Mouse (Mus musculus) macrophage (primary cell): ENCODE results near the gene Kat5. TPM values are rescaled to one million over a fixed set of nuclear protein-coding genes. Genes with fewer than 3 reads are reported as not detected.

Experiments
- H3K27ac ChIP-seq: fragments of 350-480 bp; formaldehyde crosslinking; 2 replicates; pipeline ENCODE4 v1.9.0; 2021
- H3K36me3 ChIP-seq: fragments of 350-480 bp; formaldehyde crosslinking; 2 replicates; pipeline ENCODE4 v1.9.0; 2021; ENCODE audit errors: inconsistent target
- H3K4me3 ChIP-seq: fragments of 350-480 bp; formaldehyde crosslinking; 2 replicates; pipeline ENCODE4 v1.9.0; 2021; ENCODE audit errors: inconsistent target
- H3K79me2 ChIP-seq: fragments of 350-480 bp; formaldehyde crosslinking; 2 replicates; pipeline ENCODE4 v1.9.0; 2021; ENCODE audit errors: inconsistent target
- WGBS: methylation state at CpG from one replicate; pipeline ENCODE4 v1.1.7; 2026; ENCODE audit warnings: inconsistent platforms; ENCODE audit not compliant: missing documents; 5-methylcytosine and 5-hydroxymethylcytosine counted together
- polyA plus RNA-seq: library from polyadenylated mRNA; stranded (reverse); fragments of 250-400 nt; gene quantifications from 3 replicates; pipeline ENCODE4 v1.2.4, GENCODE M21; 2018; ENCODE audit warnings: inconsistent platforms

Gene Kat5
- polyA plus RNA-seq, 1 experiment from 2014 or later = 54.4 TPM

DNA sequence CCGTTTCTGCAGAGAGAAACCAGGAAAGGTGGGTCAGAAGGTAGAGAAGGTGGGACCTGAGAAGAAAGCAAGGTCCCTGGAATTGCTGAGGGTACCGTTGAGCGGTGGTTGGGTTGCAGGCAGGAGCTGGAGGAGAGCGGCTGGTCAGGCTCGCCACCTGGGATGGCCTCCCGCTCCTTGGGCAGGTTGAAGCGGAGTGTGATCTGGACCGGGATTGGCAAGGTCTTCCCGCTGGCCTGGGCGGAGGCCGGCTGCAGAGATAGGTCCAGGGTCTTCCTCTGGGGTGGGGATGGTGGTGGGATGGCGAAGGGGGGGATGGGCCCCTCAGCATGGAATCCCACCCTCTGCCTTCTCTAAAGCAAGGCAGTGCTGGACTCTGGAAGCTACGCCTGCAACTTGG is 1.3 kb downstream of the Kat5 start:
- WGBS = 96% methylated on average over 13 of the region's 13 CpGs
- peaks cover 41% of the 10 kb centered on the region for H3K36me3 ChIP-seq
- H3K27ac ChIP-seq = no peak overlapping the region
- 0 out of 2 replicates have a peak overlapping the region, but pooled peaks have one; percentile 62 for H3K4me3 ChIP-seq
- H3K79me2 ChIP-seq = peaks cover 12% of the 10 kb centered on the region; the same call in 1 of the 2 replicates

DNA sequence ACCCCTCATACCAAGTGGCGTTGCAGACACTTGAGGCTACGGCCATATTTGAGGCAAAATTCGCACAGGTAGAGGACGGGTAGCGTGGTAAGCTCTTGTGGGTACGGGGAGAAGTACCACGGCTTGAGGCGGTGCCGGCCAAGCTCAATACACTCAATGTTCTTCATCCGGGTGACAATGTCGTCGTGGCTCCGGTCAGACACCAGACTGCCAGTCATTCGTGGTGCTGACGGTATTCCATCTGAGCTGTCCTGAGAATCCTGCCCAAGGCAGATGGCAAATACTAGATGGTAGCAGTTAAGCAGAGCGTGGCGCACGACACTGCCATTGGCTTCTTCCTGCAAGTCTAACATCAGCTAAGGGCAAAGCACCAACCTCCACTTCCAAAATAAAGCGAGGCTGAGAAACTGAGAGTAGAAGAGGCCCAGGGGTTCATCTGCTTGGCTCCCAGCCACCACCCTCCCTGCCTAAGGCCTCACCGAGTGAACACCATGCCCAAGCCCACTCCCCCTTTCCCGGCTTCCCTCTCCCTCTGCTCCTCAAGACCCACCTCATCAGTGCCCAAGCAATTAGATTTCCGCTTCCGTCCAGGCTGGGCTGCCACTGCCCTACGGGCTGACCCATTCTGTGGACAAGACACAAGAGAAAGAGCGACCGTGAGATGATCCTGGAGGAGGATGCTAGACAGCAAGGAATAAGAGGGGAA is 2.2 kb downstream of the Kat5 start:
- peaks cover 41% of the 10 kb centered on the region for H3K36me3 ChIP-seq
- H3K4me3 ChIP-seq = no peak overlapping the region
- H3K27ac ChIP-seq = no peak overlapping the region
- peaks cover 19% of the 10 kb centered on the region; the same call in 1 of the 2 replicates for H3K79me2 ChIP-seq
- WGBS = 94% methylated on average over 24 of the region's 26 CpGs

DNA sequence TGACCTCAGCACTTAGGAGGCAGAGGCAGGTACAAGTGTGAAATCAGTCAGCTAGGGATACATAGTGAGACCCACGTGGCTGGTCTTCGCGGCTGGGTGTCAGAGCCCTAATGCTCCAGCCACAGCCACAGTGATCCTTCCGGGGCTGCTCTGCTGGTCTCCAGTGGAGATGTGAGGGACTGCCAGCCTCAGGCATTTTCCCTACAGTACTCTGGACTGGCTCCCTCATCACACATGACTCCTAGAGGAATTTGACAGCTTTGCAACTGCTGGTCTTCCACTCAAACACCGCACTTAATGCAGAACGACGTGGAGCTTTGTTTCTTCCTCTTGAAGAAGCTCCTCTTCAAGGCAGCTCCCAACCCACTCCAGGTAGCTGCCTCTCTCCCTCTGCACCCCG is 3.8 kb downstream of the Kat5 start:
- Histone ChIP-seq H3K36me3 (peaks cover 41% of the 10 kb centered on the region), H3K79me2 (peaks cover 27% of the 10 kb centered on the region), H3K27ac (no peak overlapping the region), H3K4me3 (no peak overlapping the region)
- WGBS = 89% methylated on average over 8 of the region's 8 CpGs

DNA sequence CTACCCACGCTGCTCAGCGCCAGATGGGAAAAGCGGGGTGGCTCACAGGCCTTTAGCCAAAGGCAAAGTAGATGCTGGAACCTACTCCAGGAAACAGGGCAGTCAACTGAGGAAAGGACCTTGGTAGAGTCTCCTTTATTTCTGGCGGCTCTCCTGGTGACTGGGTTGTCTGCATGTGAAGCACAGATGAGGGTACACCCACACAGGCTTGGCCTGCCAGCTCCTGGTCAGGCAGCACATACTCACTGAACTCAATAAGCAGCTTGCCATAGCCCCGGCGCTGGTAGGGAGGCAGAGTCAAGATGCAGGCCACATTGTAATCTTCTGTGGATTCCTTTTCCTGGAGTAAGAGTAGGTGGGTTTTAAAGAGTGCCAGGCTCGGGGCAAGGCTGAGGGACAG is 4.9 kb downstream of the Kat5 start:
- peaks cover 27% of the 10 kb centered on the region for H3K79me2 ChIP-seq
- H3K36me3 ChIP-seq = peaks cover 41% of the 10 kb centered on the region
- 95% methylated on average over 7 of the region's 7 CpGs for WGBS
- no peak overlapping the region for H3K4me3 ChIP-seq
- no peak overlapping the region for H3K27ac ChIP-seq

DNA sequence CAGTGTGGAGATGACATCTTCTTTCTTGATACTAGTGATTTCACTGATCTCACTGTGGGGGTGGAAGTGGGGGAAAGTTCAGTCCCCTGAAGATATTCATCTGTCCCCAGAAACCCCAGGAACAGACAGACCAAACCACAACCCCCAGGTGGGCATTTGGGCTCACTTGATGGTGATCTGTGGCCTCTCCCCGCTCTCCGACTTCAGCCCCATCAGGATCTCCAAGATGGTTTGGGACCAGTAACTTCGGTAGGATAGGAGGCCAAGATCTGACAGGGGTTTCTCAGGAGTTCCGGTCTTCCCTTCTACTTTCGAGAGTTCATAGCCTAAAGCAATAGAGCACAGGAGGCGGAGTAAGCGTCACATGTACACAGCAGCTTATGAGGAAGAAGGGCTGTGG is 6.4 kb downstream of the Kat5 start:
- Histone ChIP-seq H3K4me3 (no peak overlapping the region), H3K27ac (no peak overlapping the region), H3K79me2 (peaks cover 18% of the 10 kb centered on the region), H3K36me3 (peaks cover 41% of the 10 kb centered on the region)
- 67% methylated on average over 7 of the region's 7 CpGs for WGBS

DNA sequence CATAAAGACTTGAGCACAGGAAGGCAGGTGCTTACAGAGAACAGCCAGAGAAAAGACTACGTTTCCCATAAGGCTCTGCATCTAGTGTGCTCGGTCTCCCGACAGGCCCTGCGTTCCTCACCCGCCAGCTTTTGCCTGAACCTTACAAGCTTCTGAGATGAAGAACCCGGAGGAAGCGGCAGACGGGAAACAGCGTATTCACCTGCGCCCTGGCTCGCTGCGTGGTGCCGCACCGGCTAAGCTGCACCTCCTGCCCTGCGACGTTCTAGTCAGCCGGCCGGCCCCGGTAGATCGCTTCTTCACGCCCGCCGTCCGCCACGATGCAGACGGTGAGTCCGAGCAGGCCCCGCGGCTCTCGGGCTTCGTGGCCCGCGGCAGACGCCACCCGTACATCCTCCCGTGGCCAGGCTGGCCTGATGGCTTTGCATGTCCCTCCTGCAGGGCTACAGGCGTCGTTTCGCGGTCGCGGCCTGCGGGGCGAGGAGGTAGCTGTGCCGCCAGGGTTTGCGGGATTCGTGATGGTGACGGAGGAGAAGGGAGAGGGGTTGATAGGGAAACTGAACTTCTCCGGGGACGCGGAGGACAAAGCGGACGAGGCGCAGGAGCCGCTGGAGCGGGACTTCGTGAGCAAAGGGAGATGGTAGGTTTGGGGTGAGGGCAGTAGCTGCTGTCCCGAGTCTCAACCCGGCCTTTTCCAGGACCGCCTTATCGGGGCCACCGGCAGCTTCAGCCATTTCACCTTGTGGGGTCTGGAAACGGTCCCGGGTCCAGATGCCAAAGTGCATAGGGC is 8.1 kb downstream of the Kat5 start, which contains the start of gene Rnaseh2c:
Rnaseh2c (plus strand) TSS at position 122 of the 790 bp plus-strand sequence.
- H3K4me3 ChIP-seq = peak within 1 kb of the TSS; percentile 73
- H3K79me2 ChIP-seq = peaks cover 15% of the 10 kb centered on the region
- peaks cover 26% of the 10 kb centered on the region for H3K36me3 ChIP-seq
- WGBS = under 1% methylated on average over 61 of the region's 64 CpGs
- peak within 1 kb of the TSS; percentile 25; the same call in 1 of the 2 replicates for H3K27ac ChIP-seq

DNA sequence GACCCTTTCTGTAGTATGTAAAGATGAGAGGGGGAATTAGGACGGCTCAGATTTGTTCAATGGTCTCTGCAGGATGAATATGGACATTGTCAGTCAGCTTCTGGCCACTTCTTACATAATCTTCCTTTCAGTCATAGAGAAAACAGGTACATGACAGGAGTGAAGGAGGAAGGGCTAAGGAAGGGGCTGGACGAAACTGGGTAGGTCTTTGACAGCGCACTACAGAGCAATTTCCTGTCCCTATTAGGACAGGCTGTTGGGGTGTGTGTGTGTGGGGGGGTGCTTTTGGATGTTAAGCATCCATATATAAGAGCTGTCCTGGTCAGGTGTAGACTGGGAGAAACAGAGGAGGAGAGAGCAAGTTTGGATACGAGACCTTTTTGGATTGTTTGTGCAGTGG is 10.8 kb downstream of the Kat5 start:
- H3K27ac ChIP-seq = no peak overlapping the region
- H3K79me2 ChIP-seq = peaks cover 15% of the 10 kb centered on the region
- no peak overlapping the region for H3K4me3 ChIP-seq
- H3K36me3 ChIP-seq = no peaks in the 10 kb centered on the region
- WGBS = 65% methylated on average over 4 of the region's 4 CpGs

DNA sequence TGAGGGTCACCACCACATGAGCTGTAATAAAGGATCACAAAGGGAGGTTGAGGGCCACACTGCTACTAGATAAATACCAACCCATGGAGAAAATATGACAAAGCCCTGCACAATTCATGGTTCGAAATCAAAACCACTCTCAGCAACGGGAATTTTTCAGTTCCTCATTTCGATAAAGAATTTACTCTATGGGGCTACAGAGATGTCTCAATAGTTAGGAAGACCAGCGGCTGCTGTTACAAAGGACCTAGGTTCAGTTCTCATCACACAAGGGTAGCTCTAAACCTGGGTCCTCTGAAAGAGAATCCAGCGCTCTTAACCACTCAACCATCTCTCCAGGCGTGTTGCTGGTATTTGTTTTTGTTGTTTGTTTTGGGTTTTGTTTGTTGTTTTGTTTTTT is 18.1 kb downstream of the Kat5 start:
- Histone ChIP-seq H3K4me3 (no peak overlapping the region), H3K79me2 (no peaks in the 10 kb centered on the region), H3K36me3 (no peaks in the 10 kb centered on the region), H3K27ac (no peak overlapping the region)
- WGBS = 19% methylated on average over 6 of the region's 6 CpGs

DNA sequence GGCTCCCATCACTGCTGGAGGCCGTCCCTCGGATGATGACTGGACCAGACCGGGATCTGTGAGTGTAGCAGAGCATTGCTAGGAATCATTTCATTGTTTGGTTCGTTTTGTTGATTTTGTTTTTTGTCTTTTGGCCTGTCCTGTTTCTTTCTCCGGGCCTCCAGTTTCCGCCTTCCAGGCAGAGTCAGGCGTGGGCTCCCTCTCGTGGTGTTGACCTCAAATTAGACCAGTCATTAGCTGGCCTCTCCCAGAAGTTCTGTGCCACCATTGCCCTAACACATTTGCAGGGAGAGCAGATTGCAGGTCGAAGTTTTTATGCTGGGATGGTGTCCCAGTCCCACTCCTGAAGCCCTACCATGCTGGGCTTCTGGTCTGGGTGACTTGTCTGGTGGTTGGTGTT is 20.9 kb downstream of the Kat5 start:
- no peaks in the 10 kb centered on the region for H3K79me2 ChIP-seq
- WGBS = 83% methylated on average over 9 of the region's 9 CpGs

DNA sequence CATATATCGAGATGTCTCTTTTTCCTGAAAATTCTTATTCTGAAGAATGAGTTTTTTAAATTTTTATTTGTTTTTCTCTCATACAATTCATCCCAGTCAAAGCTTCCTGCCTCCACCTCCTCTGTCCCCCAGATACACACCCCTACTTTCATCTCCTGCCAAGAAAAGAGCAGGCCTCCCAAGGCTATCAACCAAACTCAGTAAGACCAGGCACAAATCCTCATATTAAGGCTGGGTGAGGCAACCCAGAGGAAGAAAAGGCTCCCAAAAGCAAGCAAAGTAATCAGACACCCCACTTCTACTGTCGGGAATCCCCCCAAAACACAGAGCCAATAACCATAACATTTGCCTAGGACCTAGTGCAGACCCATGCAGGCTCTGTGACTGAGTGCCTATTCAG is 28.0 kb downstream of the Kat5 start:
- WGBS = 86% methylated on average over 2 of the region's 2 CpGs
- H3K4me3 ChIP-seq = no peak overlapping the region
- no peaks in the 10 kb centered on the region for H3K36me3 ChIP-seq
- no peak overlapping the region for H3K27ac ChIP-seq
- H3K79me2 ChIP-seq = no peaks in the 10 kb centered on the region

More for the DNA sequence above, 20.9 kb downstream of the Kat5 start:
- H3K4me3 ChIP-seq = no peak overlapping the region
- H3K27ac ChIP-seq = no peak overlapping the region
- H3K36me3 ChIP-seq = no peaks in the 10 kb centered on the region

DNA sequence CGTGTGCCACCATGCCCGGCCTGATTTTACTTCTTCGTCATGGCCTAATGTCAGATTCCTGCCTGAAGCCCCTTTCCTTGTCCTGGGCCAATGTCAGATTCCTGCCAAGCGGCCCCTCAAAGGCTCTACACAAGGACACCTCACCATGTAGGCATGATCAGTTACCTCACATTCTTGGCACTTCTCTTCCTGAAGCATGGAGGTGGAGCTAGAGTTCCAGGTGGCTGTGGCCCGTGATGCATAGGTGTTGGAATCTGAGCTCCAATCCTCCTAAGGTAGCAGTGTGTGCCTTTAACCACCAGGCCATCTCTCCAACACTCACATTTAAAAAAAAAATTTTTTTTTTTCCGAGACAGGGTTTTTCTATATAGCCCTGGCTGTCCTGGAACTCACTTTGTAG is 29.3 kb downstream of the Kat5 start:
- Histone ChIP-seq H3K27ac (no peak overlapping the region), H3K36me3 (no peaks in the 10 kb centered on the region), H3K79me2 (no peaks in the 10 kb centered on the region), H3K4me3 (no peak overlapping the region)
- 98% methylated on average over 4 of the region's 6 CpGs for WGBS

DNA sequence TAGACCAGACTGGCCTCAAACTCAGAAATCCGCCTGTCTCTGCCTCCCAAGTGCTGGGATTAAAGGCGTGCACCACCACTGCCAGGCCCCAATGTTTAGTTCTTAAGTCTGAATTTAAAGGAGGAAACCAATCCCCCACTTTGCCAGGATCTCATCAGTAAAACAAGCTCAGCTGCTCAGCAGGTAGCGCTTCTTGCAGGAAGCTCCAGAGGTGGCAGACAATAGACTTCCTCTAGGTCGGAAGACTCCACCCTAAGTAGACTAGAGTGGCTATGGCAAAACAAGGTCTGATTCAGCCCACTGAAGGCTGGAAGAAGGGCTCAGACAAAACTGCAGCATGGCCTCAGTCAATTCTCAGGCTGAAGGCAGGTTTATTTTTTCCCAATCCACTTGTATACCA is 30.1 kb downstream of the Kat5 start:
- no peak overlapping the region for H3K4me3 ChIP-seq
- no peak overlapping the region for H3K27ac ChIP-seq
- no peaks in the 10 kb centered on the region for H3K79me2 ChIP-seq
- 88% methylated on average over 4 of the region's 4 CpGs for WGBS
- H3K36me3 ChIP-seq = no peaks in the 10 kb centered on the region

DNA sequence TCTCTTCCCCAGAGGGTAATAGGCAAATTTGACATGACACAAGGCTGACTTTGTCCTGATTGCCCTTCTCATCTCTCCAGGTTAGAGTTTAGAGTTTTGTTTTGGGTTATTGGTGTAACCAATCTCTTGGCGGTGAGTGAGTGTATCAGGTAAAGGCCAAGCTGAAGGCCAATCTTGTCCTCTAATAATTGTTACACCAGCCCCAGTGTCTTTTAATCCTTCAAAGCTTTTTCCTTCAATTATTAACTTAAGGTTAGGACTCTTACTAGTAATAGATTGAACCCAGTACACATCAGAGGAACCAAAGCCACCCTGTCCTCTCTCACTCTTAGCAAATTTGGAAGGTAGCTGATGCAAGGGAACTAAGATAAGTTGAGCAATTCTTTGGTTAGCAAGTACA is 34.7 kb downstream of the Kat5 start:
- Histone ChIP-seq H3K36me3 (peaks cover 2% of the 10 kb centered on the region), H3K79me2 (peaks cover 10% of the 10 kb centered on the region), H3K4me3 (no peak overlapping the region), H3K27ac (no peak overlapping the region)
- WGBS = 100% methylated on average over 1 of the region's 1 CpGs

DNA sequence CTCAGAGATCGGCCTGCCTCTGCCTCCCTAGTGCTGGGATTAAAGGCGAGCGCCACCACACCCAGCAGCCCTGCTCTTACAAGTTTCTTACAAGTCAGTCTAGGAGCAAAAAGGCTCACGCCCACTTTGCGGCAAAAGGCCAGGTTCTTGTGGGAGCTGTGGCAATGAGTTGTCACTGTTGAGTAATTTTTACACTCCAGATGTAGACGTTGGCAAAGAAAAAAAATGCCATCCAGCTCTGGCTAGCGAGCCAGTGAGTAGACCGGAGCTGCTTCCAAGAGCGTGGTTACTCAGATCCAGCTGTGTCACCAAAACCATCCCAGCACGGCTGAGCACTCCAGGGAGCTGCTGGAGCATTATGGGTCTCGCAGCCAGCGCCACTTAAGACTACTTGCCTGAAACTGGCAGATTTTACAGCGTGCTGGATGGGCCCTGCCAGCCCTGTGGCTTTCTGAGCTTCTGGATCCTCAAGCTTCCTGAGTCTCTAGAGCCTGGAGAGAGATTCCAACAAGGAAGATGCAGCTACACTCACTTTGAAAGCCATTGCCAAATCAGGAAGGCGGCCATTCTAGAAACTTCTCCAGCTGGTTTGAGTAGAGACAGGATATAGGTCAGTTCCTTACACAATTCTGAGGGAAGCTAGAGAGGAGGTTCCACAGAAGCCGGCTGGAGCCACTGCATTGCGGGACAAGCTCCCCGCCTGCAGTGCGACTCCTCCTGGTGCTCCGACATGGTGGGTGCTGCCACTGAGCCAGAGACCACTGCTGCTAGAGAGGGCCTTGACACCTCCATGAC is 37.5 kb downstream of the Kat5 start:
- Histone ChIP-seq H3K27ac (peak overlapping the region; percentile 98), H3K79me2 (peaks cover 32% of the 10 kb centered on the region), H3K4me3 (no peak overlapping the region), H3K36me3 (peaks cover 4% of the 10 kb centered on the region)
- 6% methylated on average over 19 of the region's 19 CpGs for WGBS
